Mouse (Mus musculus): ENCODE results near the gene Hoxb8. TPM values are rescaled to one million over a fixed set of nuclear protein-coding genes. Genes with fewer than 3 reads are reported as not detected.

Hoxb8 gene
- total RNA-seq (2022), result under 1 TPM in 2 of 4 experiments, not detected in 2; 0.11 to 0.19 TPM

DNA sequence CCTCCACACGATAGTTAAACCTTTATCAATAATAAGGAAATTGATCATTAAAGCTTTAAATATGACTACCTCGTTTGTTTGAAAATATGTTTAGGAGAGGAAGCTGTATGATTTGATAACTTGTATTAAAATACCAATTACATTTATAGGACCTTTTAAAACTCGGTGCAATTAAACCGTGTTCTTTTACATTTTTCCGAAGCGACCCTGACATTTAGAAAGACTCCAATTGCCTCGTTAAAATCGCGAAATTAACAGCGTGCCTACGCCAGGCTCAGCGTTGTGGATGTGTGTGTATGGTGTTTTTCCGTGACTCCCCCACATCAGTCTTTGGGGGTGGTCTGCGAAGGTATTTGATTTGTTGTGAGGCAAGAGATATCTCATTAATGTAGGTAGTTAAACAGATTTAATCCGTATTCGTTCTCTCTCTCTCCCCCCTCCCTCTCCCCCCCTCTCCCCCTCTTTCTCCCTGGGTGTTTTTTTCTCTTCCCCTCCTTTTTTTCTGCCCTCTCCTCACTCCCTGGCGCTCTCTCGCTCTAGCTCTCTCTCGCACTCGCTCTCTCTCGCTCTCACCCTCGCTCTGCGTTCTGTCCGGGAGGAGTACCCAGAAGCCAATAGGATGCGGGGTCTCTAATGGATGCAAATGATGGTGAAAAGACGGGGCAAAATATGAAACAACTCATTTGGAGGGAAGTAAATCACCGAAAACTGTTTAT, at the start of gene Hoxb8:
Hoxb8 (plus strand) TSS at position 51 of the 716 bp plus-strand sequence.
- DNase-seq (ENCODE audit: low spot score in 2 of 2), result no peak

DNA sequence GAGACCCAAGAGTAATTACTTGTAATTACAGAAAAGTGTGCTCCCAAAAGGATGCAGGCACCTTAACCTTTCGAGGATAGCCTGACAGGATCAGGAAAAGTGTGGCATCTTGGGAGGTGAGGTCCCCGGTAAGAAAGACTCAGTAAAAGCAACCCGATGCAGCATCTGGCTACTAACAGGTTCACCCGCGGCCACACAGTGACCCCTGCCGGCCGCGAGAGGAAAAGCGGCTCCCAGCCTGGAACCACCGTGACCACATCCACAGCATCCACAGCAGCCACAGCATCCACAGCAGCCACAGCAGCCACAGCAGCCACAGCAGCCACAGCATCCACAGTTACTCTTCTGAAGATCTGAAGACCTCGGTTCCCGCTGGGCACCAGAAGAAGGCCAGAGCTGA, 46.8 kb upstream of the Hoxb8 start:
- DNase-seq (ENCODE audit: low spot score in 2 of 2), result no peak

DNA sequence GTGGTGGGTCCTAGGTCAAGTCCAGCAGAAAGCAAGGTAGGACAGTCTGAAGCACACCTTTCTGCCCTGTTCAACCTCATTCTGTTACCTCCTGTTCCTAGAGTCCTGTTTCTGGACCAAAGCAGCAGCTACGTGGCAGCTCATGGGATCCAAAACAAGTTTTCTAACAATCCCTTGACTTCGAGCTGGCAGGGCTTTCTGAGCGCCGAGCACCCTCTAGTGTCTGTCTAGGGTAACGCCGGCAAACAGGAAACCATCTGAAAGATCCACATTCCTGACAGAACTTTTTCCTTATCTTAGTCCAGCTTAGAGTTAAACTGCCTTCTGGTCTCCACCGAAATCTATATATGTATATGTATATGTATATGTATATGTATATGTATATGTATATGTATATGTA, 41.5 kb upstream of the Hoxb8 start:
- DNase-seq (ENCODE audit: low spot score in 2 of 2), result no peak

DNA sequence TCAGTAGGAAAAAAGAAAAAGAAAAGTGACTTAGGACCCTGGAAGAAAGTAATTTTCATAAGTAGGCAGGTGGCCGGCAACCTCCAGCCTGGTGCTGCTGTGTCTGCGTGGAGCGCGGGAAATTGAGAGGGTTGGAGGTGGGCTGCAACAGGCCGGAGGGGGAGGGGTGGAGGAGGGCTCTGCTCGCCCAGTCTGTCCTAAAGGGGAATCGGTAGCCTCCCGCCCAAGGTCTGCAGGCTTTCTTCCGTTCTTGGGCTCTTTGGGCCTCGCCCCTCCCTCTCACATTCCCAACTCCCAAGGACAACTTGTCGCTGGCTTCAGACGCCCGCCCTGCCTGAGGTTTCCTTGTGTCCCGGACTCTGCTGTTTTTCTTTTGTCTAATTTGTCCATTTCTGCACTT, 30.8 kb upstream of the Hoxb8 start:
- no peak for DNase-seq (ENCODE audit: low spot score in 2 of 2)

DNA sequence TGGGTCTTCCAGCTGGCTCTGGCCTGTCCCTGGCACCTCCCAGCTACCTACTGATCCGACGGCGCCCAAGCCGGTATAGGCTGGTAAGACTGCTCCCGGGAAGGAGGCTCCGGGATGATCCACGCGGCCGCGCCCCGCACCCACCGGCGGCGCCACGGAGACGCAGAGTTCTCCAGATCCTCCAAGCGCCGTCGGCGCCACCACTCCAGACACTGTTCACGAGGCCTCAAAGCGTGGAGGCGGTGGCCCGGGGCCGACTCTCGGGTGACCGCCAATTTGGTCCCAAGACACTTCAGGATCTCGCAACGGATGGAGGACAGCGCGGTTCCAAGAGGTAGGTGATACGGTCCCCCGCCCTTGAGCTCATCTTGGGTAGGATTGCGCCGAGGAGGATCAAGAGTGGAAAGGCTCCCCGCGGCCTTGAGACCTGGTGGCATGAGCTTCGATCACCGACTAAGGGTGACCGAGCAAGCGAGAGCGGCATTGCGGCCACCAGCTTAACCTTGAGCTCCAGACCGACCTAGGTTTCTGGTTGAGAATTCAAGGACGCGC, 30.1 kb upstream of the Hoxb8 start:
- DNase-seq (ENCODE audit: low spot score in 2 of 2), result no peak

DNA sequence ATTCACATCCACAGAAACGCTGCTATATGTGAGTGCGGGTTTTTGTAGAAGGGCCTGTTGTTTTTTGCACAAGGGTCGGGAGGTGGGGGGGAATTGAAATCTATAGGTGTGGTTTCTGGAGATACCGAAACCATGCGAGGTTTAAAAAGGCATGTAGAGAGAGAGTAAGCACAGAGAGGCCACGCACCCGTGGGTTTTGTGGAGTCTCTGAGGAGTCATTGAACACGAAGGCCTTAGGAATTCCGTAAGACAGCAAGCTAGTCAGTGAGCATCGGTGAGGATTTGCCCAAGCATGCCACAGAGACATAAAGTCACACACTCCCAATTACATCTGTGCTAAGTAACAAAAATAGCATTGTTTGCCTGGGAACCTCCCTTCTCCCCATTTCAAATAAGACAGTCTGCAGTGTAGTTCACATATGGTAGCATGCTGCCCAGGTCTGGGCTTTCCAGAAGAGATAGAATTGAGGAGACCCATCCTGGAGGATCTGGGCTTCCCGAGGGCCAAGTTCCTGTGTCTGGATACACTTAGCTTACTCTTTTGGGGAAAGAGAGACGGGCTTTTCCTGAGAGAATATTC, 29.1 kb upstream of the Hoxb8 start:
- no peak for DNase-seq (ENCODE audit: low spot score in 2 of 2)

DNA sequence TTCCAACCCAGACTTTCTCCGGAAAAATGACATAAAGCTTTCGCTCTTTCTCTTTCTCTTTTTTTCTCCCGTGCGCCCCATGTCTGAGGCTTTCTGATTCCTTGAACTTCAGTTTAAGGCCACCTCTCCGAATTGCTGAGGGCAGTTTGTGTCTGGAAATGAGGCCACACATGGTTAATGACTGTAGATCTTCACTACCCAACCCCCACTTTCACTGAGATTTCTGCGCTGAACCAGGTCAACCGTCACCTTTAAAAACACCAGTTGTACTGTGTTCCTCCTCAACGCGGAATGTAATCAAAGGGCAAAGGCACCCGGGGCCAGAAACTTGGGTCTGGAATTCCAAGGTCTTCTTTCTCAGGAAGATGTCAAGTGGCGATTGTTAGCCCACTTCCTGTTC, 27.5 kb upstream of the Hoxb8 start:
- no peak for DNase-seq (ENCODE audit: low spot score in 2 of 2)

DNA sequence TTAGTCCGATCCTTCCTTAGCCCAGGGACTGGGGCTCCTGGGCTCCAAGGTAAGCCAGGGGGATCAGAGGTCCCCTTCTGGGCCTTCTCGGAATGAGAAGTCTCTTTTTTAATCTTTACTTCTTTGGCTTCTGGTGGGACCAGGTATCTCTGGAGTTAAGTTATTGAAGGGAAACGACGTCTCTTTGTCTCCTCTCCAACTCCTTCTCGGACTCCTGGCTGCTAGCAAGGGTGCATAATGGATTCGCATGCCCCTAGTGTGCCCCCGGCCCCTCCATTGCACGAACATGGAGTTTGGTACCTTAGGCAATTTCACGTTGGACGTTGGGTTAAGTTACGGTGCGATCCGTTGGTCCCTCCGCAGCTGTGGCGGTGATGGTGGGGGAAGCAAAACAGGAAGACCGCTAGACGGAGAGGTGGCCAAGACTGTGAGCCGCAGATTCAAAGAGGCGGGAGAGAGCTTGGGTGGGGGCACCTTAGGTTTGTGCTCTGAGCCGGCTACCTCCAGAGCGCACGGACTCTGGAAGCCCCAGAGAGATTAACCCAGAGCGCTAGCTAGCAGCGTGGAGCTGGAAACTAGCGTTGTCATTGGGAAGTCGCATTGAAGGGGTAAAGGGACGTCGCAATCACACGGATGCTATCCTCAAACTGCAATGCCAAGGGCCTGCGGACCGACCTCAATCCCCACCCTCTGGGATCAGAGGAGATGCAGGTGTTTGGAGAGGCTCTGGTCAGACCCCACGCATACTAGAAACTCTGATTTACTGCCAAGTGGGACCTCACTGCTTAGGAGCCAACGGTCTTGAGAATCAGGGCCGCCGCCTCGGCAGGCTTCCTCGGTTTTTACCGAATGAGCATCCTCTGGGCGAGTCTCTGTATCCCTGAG, 26.4 kb upstream of the Hoxb8 start:
- DNase-seq (ENCODE audit: low spot score in 2 of 2), result no peak

DNA sequence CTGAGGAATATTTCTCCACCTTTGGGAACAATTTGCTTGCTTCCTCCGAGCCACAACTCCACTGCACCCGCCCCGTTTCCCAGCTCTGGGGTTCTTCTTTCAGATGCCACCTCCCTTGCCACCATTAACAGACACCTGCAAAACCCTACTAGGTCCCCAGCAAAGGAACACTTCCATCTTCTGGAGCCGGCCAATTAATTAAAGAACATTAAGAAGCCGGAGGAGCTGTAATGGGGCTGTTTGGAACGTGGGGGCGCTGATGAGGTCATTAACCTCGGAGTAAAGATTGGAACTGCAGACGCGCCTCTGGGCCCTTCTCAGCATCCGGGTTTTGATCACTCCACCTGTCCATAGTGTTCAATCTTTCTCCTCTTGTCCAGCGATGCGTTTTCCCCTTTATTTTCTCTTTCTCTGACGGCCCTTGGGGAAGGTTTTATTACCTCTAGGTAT, 25.7 kb upstream of the Hoxb8 start:
- DNase-seq (ENCODE audit: low spot score in 2 of 2), result no peak

DNA sequence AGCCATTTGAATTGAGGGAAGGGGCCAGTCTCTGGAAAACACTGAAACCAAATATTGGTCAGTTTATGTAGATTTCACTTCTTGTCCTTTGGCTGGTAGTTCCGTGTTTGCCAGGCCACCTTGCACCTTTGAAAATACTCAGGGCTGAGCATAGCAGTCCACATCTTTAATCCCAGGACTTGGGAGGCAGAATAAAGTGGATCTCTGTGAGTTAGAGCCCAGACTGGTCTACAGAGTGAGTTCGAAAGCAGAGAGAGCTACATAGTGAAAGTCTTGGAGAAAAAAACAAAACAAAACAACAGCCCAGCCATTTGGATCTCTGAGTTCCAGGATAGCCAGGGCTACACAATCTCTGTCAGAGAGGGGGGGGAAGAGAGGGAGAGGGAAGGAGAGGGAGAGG, 24.6 kb upstream of the Hoxb8 start:
- DNase-seq (ENCODE audit: low spot score in 2 of 2), result no peak

DNA sequence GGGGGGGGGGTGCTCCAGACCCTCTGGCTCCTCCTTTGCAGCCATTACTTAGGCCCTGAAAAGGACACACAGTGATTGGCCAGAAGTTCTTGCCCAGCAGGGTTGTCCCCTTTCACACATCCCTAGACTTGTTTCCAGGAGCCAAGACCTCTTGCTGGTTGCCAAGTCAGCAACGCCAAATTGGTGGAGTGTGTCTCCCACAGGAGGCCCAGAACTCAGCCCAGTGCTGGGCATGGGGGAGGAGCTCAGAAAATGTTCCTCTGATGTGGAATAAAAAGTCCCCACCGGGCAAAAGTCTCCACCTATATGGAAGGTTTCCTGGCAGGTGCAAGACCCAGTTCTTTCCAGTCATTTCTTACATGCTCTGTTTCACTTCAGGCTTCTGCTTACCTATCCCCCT, 22.7 kb upstream of the Hoxb8 start:
- DNase-seq (ENCODE audit: low spot score in 2 of 2), result no peak

DNA sequence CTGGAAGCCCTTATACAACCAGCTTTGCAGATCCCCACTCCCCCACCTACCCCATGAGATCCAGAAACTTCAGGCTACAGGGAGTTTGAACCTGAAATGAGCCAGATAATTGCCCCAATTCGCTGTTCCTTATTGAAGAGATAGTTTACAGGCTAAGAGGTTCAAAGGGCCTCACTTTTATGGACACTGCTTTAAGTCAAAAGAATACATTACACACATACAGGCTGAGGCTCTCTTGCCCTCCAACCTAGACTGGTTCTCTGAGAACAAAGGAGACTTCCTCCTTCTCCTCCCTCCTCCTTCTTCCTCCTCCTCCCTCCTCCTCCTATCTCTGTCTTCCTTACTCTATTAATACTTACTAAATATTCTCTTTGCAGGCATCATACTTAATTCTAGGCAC, 22.2 kb upstream of the Hoxb8 start:
- no peak for DNase-seq (ENCODE audit: low spot score in 2 of 2)

DNA sequence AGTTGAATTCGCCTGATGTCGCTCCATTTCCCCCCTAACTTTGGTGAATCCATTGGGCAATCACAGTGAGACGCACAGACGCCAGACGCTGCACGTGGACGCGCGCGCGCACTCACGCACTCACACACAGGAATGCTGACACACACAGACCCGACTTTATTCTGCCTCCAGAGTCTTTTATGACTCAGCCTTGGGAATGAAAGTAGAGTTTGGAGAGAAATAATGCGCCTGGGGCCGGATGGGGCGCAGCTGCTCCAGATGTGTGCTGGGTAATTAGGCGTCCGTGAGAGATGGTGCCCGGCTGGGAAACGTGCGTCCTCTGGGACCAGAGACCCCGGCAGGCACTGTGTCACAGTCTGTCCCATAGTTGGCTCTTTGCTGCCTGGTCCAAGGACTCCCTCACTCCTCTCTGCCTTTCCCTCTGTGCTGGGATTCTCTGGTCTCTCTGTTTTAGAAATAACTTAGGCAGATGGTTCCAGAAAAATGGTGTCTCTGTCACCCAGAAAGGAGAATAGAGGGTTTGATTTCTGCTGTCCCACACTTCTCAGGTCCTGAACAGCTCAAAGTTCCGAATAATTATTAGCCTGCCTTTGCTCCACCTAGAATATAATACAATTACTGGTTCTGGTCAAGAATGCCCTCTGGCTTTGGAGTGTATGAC, 21.3 kb upstream of the Hoxb8 start:
- DNase-seq (ENCODE audit: low spot score in 2 of 2), result no peak

DNA sequence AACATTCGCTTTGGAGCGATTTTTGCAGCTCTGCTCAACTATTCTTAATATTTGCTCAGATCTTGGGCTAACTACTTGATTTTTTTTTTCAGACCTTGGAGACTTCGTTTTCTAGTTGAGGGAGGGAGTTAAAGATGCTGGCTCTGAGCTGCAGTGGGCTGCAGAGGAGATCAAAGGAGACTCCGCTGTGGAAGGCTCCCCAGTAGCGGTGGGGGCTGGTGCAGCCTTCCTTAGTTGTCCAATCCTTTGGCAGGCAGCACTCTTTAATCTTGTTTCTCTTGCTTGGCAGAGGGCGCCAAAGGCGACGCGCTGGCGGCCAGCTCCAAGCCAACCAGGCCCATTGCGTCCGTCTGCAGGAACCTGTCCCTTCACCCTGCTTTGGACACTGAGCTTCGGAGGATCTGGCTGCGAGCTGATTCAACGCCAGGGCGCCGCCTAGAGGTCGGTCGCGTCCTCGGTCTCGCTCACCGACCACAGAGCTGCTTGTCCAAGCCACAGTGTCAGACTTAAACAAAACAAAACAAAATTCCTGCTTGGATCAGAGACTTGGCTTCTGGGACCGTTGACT, 20.3 kb upstream of the Hoxb8 start:
- no peak for DNase-seq (ENCODE audit: low spot score in 2 of 2)

DNA sequence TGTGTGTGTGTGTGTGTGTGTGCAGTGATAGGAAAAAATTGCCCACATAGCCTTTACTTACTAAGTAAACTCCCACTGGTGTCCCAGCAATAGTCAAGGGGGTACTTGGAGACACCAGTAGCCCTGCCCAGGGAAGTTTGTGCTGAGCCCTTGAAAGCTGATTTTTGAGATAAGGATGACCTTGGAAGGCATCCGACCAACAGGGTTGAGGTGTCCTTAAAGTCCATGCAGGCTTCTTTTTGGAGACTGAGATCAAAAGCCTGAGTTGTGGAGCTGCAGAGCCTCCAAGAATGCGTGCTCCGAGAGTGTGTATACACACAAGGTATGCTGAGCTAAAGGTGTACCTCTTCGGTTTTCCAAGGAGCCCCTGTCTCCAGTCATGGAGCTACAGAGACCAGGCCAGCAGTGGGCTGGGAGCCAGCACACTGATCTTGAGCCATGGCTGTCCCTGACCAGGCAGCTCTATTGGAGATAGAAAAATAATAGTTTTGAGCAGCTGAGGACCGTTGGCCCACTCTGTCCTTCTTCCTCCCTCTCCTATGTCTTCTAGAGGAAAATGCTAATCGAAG, 19.4 kb upstream of the Hoxb8 start:
- DNase-seq (ENCODE audit: low spot score in 2 of 2), result no peak

DNA sequence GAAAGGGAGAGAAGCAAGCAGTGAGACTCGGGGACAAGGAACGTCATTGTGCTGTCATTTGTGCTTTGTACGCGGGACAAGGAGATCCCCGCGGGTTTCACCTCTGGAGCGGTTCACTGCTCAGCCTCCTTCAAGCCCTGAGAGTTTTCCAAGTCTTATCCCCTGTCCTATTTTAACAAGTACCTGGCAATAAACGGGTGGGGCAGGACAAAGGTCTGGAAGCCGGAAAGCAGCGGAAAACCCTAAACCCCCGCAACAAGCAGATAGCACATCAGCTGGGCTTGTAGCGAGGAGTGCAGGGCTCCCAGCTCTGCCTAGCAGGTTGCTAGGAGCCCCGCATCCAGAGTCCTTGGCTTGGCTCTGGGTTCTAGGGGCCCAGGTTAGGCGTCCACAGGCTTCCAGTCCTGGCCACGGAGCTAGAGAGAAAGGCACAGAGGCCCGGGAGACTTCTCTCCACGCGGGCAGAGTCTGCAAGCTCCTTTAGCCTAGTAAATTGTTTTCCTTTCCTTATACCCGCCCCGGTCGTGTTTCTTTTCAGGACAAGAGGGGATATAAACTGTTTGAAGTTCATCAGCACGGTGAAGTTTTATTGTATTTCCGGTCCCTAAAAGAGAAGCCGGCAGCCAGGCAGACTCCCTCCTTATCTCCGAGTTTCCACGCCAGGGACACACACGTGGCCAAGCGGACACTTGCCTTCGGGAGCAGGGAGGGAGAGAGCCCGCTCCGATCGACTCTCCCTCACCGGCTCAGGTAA, 17.9 kb upstream of the Hoxb8 start:
- DNase-seq (ENCODE audit: low spot score in 2 of 2), result no peak

DNA sequence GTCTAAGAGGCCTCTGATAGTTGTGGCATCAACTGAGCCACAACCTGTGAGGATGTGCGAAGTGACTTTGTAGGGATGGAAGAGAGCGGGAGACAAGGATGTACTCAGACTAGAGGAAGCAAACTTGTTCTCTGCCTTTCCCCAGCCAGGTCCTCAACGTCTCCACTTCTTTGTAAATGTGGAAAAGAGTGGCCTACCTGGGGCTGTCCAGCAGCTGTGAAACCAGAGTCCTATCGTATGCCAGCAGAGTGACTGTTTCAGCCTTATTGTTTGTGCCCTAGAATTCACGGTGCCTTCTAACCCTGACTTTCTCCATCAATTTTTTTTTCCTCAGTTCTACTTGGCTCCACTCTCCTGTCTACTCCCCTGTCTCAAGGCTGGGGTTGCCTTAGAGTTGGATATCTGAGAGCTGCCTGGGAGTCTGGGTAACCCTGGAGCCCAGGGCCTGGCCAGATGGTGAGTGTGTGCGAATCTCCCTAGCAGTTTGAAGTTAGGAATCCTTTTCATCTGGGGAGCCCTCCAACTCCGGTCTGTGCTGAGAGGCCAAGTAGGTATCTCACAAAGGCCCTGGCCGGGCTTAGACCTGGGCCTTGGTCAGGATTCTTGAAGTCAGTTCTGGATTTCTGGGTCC, 17.2 kb upstream of the Hoxb8 start:
- no peak for DNase-seq (ENCODE audit: low spot score in 2 of 2)

DNA sequence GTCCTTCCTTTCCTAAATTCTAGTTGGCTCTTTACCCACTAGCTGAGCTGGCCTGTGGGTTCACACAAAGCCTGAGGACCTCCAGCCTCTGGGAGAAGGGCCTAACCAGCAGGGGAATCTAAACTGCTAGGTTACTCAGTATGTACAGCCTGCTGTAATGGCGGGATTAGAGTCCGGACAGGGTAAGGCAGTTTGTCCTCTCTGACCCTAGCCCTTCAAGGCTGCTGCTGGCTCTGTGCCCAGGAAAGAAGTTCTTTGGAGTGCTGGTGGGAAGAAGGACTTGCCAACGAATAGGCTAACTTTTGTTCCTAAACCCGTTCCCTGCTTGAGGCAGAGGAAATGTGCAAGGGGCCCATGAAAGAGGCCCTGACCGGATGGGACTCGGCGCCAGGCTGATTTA, 15.8 kb upstream of the Hoxb8 start:
- DNase-seq (ENCODE audit: low spot score in 2 of 2), result no peak

DNA sequence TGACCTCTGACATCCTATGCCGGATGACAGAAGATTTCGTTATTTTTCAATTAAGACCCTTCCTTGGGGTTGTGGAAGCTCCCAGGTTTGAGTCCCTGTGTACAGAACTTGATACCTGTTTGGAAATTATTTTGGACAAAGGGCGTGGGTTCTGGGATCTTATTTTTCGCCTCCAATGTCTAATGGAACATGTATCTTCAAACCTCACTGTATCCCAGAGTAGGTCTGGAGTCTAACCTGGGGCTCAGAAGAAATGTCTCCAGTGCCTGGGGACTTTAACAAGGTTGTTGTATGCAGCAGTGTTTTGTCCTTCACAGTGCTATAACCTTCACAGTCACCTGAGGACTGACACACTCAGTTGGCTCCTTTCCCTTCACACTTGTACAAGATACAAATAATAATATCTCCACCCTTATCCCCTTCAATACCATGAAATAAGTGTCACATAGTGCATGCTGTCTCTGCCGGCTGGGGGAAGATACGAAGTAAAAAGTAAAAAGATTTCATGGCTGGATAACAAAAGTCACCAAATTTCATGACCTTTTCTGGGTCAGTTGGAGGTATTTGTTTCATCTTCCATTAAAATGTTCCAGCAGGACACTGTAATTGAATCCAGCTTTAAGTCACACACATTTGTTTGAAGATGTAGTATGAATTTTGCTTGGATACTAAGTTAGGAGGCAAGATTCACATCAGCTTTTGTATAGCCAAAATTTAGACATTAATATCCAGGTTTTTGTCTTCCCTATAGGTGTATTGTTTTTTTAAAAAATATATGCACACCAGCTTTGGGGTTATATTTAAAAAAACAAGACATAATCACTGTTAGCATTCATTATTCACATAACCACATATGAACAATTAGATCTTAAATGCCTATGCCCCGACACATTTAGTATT, 14.4 kb upstream of the Hoxb8 start:
- no peak for DNase-seq (ENCODE audit: low spot score in 2 of 2)
